Mouse (Mus musculus) embryonic facial prominence, embryonic 15.5 days (tissue): ENCODE results near the gene Gm3512. TPM values are rescaled to one million over a fixed set of nuclear protein-coding genes. Genes with fewer than 3 reads are reported as not detected.
"Not testable (repeated sequence)": the region's sequence is repeated elsewhere in the genome, so short reads cannot be mapped to it uniquely, and the experiment has no call there.

ENCODE experiments used
- ATAC-seq: fragments of 200-750 bp; cut with Nextera tagmentation; 2 replicates; pipeline ENCODE4 v1.8.0; 2017; ENCODE audit warnings: low read depth, moderate TSS enrichment; ENCODE audit not compliant: insufficient number of reproducible peaks, low FRiP score, low TSS enrichment
- H3K27ac ChIP-seq: fragments of 300-500 bp; sonication (generic); replicated peaks from 2 replicates; pipeline ENCODE4 v1.5.1; 2015; ENCODE audit warnings: mild to moderate bottlenecking, inconsistent platforms
- H3K27me3 ChIP-seq: fragments of 300-500 bp; sonication (generic); 2 replicates; pipeline ENCODE4 v1.6.1; 2015; ENCODE audit warnings: inconsistent platforms
- H3K36me3 ChIP-seq: fragments of 300-500 bp; sonication (generic); 2 replicates; pipeline ENCODE4 v1.6.1; 2015; ENCODE audit warnings: mild to moderate bottlenecking, inconsistent platforms
- H3K4me1 ChIP-seq: fragments of 300-500 bp; sonication (generic); 2 replicates; pipeline ENCODE4 v1.6.1; 2015; ENCODE audit warnings: inconsistent platforms
- H3K4me2 ChIP-seq: fragments of 300-500 bp; sonication (generic); replicated peaks from 2 replicates; pipeline ENCODE4 v1.6.1; 2015; ENCODE audit warnings: mild to moderate bottlenecking, inconsistent platforms
- H3K4me3 ChIP-seq: fragments of 300-500 bp; sonication (generic); replicated peaks from 2 replicates; pipeline ENCODE4 v1.5.1; 2015; ENCODE audit warnings: mild to moderate bottlenecking, inconsistent platforms
- H3K9ac ChIP-seq: fragments of 300-500 bp; sonication (generic); 2 replicates; pipeline ENCODE4 v1.6.1; 2015; ENCODE audit warnings: inconsistent platforms
- H3K9me3 ChIP-seq: fragments of 300-500 bp; sonication (generic); replicated peaks from 2 replicates; pipeline ENCODE4 v1.6.1; 2016; ENCODE audit warnings: inconsistent platforms
- WGBS: fragments of 180-500 bp; shearing (Covaris S2); methylation state at CpG from one replicate; pipeline ENCODE4 v1.1.7; 2015; 5-methylcytosine and 5-hydroxymethylcytosine counted together
- polyA plus RNA-seq: library from polyadenylated mRNA; unstranded; fragments of >200 nt; fragmentation: Nextera tagmentation; extraction: Ambion mirVana; gene quantifications from 2 replicates; pipeline ENCODE4 v1.2.1, GENCODE M21; 2015

Gm3512 gene
- 3.0 and 3.7 TPM in 2 replicates for polyA plus RNA-seq

- H3K27me3 ChIP-seq, H3K9me3 ChIP-seq, H3K4me1 ChIP-seq, H3K36me3 ChIP-seq, H3K9ac ChIP-seq, ATAC-seq, H3K27ac ChIP-seq, H3K4me3 ChIP-seq, H3K4me2 ChIP-seq: not testable (repeated sequence)
- WGBS, result no CpG with 5 or more reads among the region's 37 CpGs
Observed at GRCm38 (mm10) chr14:7174483-7174971, at the start of gene Gm3512. Gene Gm3512 (minus strand): TSS chr14:7174533.

GRCm38 (mm10) chr14:7200070-7200469, 25.7 kb upstream of the Gm3512 start:
- H3K27ac ChIP-seq, H3K9ac ChIP-seq, H3K36me3 ChIP-seq, H3K4me3 ChIP-seq, H3K27me3 ChIP-seq, H3K9me3 ChIP-seq, ATAC-seq, H3K4me2 ChIP-seq, H3K4me1 ChIP-seq: not testable (repeated sequence)
- WGBS, result 93% methylated on average over 2 of the region's 3 CpGs

- no CpG with 5 or more reads among the region's 2 CpGs for WGBS
- H3K4me2 ChIP-seq, H3K9me3 ChIP-seq, ATAC-seq, H3K4me3 ChIP-seq, H3K27me3 ChIP-seq, H3K27ac ChIP-seq, H3K36me3 ChIP-seq, H3K9ac ChIP-seq, H3K4me1 ChIP-seq: not testable (repeated sequence)
Observed at GRCm38 (mm10) chr14:7194440-7194839, 20.1 kb upstream of the Gm3512 start, which contains the start of gene Gm16434. Gene Gm16434 (minus strand): TSS chr14:7194540.

- H3K9ac ChIP-seq, H3K9me3 ChIP-seq, H3K4me2 ChIP-seq, H3K4me3 ChIP-seq, H3K36me3 ChIP-seq, H3K27ac ChIP-seq, H3K4me1 ChIP-seq, ATAC-seq, H3K27me3 ChIP-seq: not testable (repeated sequence)
- no CpG with 5 or more reads among the region's 2 CpGs for WGBS
Observed at GRCm38 (mm10) chr14:7125312-7125711, 49.0 kb downstream of the Gm3512 start, which contains the start of gene Gm6676. Gene Gm6676 (minus strand): TSS chr14:7125412.

- not testable (repeated sequence) for H3K4me1 ChIP-seq, H3K9ac ChIP-seq, H3K9me3 ChIP-seq, H3K36me3 ChIP-seq, ATAC-seq, H3K27me3 ChIP-seq
- H3K27ac ChIP-seq, result 0 out of 2 replicates have a peak overlapping the region, but pooled peaks have one; percentile 34
- 0% methylated on average over 9 of the region's 54 CpGs for WGBS
- peak overlapping the region; percentile 63 for H3K4me2 ChIP-seq
- peak overlapping the region; percentile 47 for H3K4me3 ChIP-seq
Observed at GRCm38 (mm10) chr14:7105124-7105802, 69.1 kb downstream of the Gm3512 start.

Other genes with a start within 250 kb of the Gm3512 start
- not detected in 2 replicates for gene Gm6356, start 200.7 kb downstream of the Gm3512 start, polyA plus RNA-seq
- 0.56 and 0.59 TPM in 2 replicates for gene Gm10406, start 147.1 kb downstream of the Gm3512 start, polyA plus RNA-seq
- not detected in 2 replicates for gene Gm3685, start 129.6 kb downstream of the Gm3512 start, polyA plus RNA-seq
- 0.52 and 1.1 TPM in 2 replicates for gene Gm3696, start 73.9 kb downstream of the Gm3512 start, polyA plus RNA-seq
- not detected in 2 replicates for gene Gm6676, start 49.1 kb downstream of the Gm3512 start, polyA plus RNA-seq
- gene Gm16434, start 20.0 kb upstream of the Gm3512 start, polyA plus RNA-seq, result not detected in 2 replicates
- not detected in 2 replicates for gene Gm3727, start 90.2 kb upstream of the Gm3512 start, polyA plus RNA-seq
- 0.35 and 0.46 TPM in 2 replicates for gene Gm3739, start 140.5 kb upstream of the Gm3512 start, polyA plus RNA-seq
- gene Gm5797, start 157.9 kb upstream of the Gm3512 start, polyA plus RNA-seq, result not detected in 2 replicates
- not detected in 2 replicates for gene Gm8374, start 190.6 kb upstream of the Gm3512 start, polyA plus RNA-seq